Mouse (Mus musculus): Measurements from ENCODE around the gene Eif3b. TPM values are rescaled to one million over a fixed set of nuclear protein-coding genes. Genes with fewer than 3 reads are reported as not detected.
A peak's percentile ranks its signal among the peaks of the same experiment; 100 is the strongest.
"Not testable (repeated sequence)": the region's sequence is repeated elsewhere in the genome, so short reads cannot be mapped to it uniquely, and the experiment has no call there.

Gene Eif3b
- polyA plus RNA-seq, 1 experiment: 96.5 TPM

GRCm38 (mm10) chr5:140391435-140391834 lies 27.7 kb upstream of the Eif3b start:
- WGBS: 72% methylated on average over 1 of the region's 1 CpGs

GRCm38 (mm10) chr5:140391981-140392380 lies 27.1 kb upstream of the Eif3b start:
- DNase-seq (ENCODE audit: low read depth, low spot score): no peak
- 85% methylated on average over 5 of the region's 5 CpGs for WGBS

More at GRCm38 (mm10) chr5:140391435-140391834, 27.7 kb upstream of the Eif3b start:
- no peak for DNase-seq (ENCODE audit: low read depth, low spot score)

- WGBS: 86% methylated on average over 3 of the region's 3 CpGs
- no peak for DNase-seq (ENCODE audit: low read depth, low spot score)
Measured at GRCm38 (mm10) chr5:140392701-140393100, 26.4 kb upstream of the Eif3b start.

GRCm38 (mm10) chr5:140396166-140396940 lies 22.8 kb upstream of the Eif3b start:
- no peak for DNase-seq (ENCODE audit: low read depth, low spot score)
- 66% methylated on average over 8 of the region's 8 CpGs for WGBS

GRCm38 (mm10) chr5:140402640-140403270 lies 16.4 kb upstream of the Eif3b start:
- 28% methylated on average over 4 of the region's 4 CpGs for WGBS
- peak; percentile 80 for DNase-seq (ENCODE audit: low read depth, low spot score)

GRCm38 (mm10) chr5:140405126-140405525 lies 14.0 kb upstream of the Eif3b start:
- DNase-seq (ENCODE audit: low read depth, low spot score): no peak
- 87% methylated on average over 6 of the region's 6 CpGs for WGBS

GRCm38 (mm10) chr5:140406666-140407065 lies 12.5 kb upstream of the Eif3b start:
- no peak for DNase-seq (ENCODE audit: low read depth, low spot score)
- 67% methylated on average over 6 of the region's 6 CpGs for WGBS

GRCm38 (mm10) chr5:140408801-140409200 lies 10.3 kb upstream of the Eif3b start:
- no peak for DNase-seq (ENCODE audit: low read depth, low spot score)

GRCm38 (mm10) chr5:140411339-140411738 lies 7.8 kb upstream of the Eif3b start:
- WGBS: 14% methylated on average over 8 of the region's 8 CpGs
- no peak for DNase-seq (ENCODE audit: low read depth, low spot score)

GRCm38 (mm10) chr5:140414647-140415046 lies 4.5 kb upstream of the Eif3b start:
- no peak for DNase-seq (ENCODE audit: low read depth, low spot score)
- 58% methylated on average over 4 of the region's 4 CpGs for WGBS

- DNase-seq (ENCODE audit: low read depth, low spot score): no peak
- under 1% methylated on average over 12 of the region's 12 CpGs for WGBS
Measured at GRCm38 (mm10) chr5:140418106-140418488, 1.0 kb upstream of the Eif3b start.

GRCm38 (mm10) chr5:140419442-140420080 lies 433 bp downstream of the Eif3b start:
- no peak for DNase-seq (ENCODE audit: low read depth, low spot score)
- under 1% methylated on average over 58 of the region's 62 CpGs for WGBS

- WGBS: 32% methylated on average over 4 of the region's 4 CpGs
Measured at GRCm38 (mm10) chr5:140420616-140421015, 1.5 kb downstream of the Eif3b start.

GRCm38 (mm10) chr5:140425016-140425783 lies 6.1 kb downstream of the Eif3b start:
- DNase-seq (ENCODE audit: low read depth, low spot score): no peak
- 95% methylated on average over 17 of the region's 17 CpGs for WGBS

More at GRCm38 (mm10) chr5:140420616-140421015, 1.5 kb downstream of the Eif3b start:
- DNase-seq (ENCODE audit: low read depth, low spot score): no peak

- 16% methylated on average over 3 of the region's 6 CpGs for WGBS
- DNase-seq (ENCODE audit: low read depth, low spot score): not testable (repeated sequence)
Measured at GRCm38 (mm10) chr5:140439117-140439516, 20.0 kb downstream of the Eif3b start.

GRCm38 (mm10) chr5:140441406-140441805 lies 22.3 kb downstream of the Eif3b start:
- WGBS: 92% methylated on average over 3 of the region's 3 CpGs

GRCm38 (mm10) chr5:140444012-140444411 lies 24.9 kb downstream of the Eif3b start:
- WGBS: 49% methylated on average over 4 of the region's 4 CpGs
- no peak for DNase-seq (ENCODE audit: low read depth, low spot score)

More at GRCm38 (mm10) chr5:140441406-140441805, 22.3 kb downstream of the Eif3b start:
- no peak for DNase-seq (ENCODE audit: low read depth, low spot score)

- DNase-seq (ENCODE audit: low read depth, low spot score): no peak
- WGBS: 77% methylated on average over 5 of the region's 5 CpGs
Measured at GRCm38 (mm10) chr5:140445345-140445744, 26.2 kb downstream of the Eif3b start, which contains the start of gene Gm4869. Gene Gm4869, plus strand, starts transcription at chr5:140445645.

- WGBS: 64% methylated on average over 7 of the region's 7 CpGs
- no peak for DNase-seq (ENCODE audit: low read depth, low spot score)
Measured at GRCm38 (mm10) chr5:140446054-140446453, 26.9 kb downstream of the Eif3b start.

GRCm38 (mm10) chr5:140454488-140454887 lies 35.4 kb downstream of the Eif3b start:
- DNase-seq (ENCODE audit: low read depth, low spot score): no peak

Measured in large intestine, adult 2 months (tissue).